Mouse (Mus musculus) heart, embryonic 16.5 days (tissue): ENCODE results near the gene Hoxb7. TPM values are rescaled to one million over a fixed set of nuclear protein-coding genes. Genes with fewer than 3 reads are reported as not detected.
A peak's percentile ranks its signal among the peaks of the same experiment; 100 is the strongest.

Experiments used
- ATAC-seq: fragments of 200-750 bp; cut with Nextera tagmentation; replicated peaks from 2 replicates; pipeline ENCODE4 v1.8.0; 2017; ENCODE audit warnings: moderate number of reproducible peaks; ENCODE audit not compliant: insufficient read depth, low FRiP score; ENCODE audit errors: extremely low read depth
- H3K27ac ChIP-seq: fragments of 300-500 bp; sonication (generic); 2 replicates; pipeline ENCODE4 v1.5.1; 2014; ENCODE audit warnings: mild to moderate bottlenecking, low read length, control low read depth, moderate library complexity
- H3K27me3 ChIP-seq: fragments of 300-500 bp; sonication (generic); 2 replicates; pipeline ENCODE4 v1.6.1; 2014; ENCODE audit warnings: low read length, mixed read lengths; ENCODE audit not compliant: control insufficient read depth, insufficient read depth
- H3K36me3 ChIP-seq: fragments of 300-500 bp; sonication (generic); 2 replicates; pipeline ENCODE4 v1.6.1; 2014; ENCODE audit not compliant: control insufficient read depth, insufficient read depth
- H3K4me1 ChIP-seq: fragments of 300-500 bp; sonication (generic); 2 replicates; pipeline ENCODE4 v1.6.1; 2014; ENCODE audit warnings: low read length, mixed read lengths; ENCODE audit not compliant: control insufficient read depth, insufficient read depth
- H3K4me2 ChIP-seq: fragments of 300-500 bp; sonication (generic); 2 replicates; pipeline ENCODE4 v1.6.1; 2014; ENCODE audit warnings: low read depth, mild to moderate bottlenecking, control low read depth, low read length
- H3K4me3 ChIP-seq: fragments of 300-500 bp; sonication (generic); 2 replicates; pipeline ENCODE4 v1.5.1; 2014; ENCODE audit warnings: mild to moderate bottlenecking, control low read depth, low read length
- H3K9ac ChIP-seq: fragments of 300-500 bp; sonication (generic); 2 replicates; pipeline ENCODE4 v1.6.1; 2014; ENCODE audit warnings: low read length, control low read depth
- H3K9me3 ChIP-seq: fragments of 300-500 bp; sonication (generic); replicated peaks from 2 replicates; pipeline ENCODE4 v1.6.1; 2016; ENCODE audit warnings: low read length; ENCODE audit not compliant: control insufficient read depth
- WGBS: fragments of 180-500 bp; shearing (Covaris S2); extraction: QIAGEN DNeasy Blood & Tissue Kit; methylation state at CpG from one replicate; pipeline ENCODE4 v1.1.7; 2014; 5-methylcytosine and 5-hydroxymethylcytosine counted together
- polyA plus RNA-seq: library from polyadenylated mRNA; unstranded; fragments of >200 nt; fragmentation: Nextera tagmentation; extraction: Ambion mirVana; gene quantifications from 2 replicates; pipeline ENCODE4 v1.2.1, GENCODE M21; 2015

The Hoxb7 gene
- polyA plus RNA-seq: 0.31 and 0.43 TPM in 2 replicates

DNA sequence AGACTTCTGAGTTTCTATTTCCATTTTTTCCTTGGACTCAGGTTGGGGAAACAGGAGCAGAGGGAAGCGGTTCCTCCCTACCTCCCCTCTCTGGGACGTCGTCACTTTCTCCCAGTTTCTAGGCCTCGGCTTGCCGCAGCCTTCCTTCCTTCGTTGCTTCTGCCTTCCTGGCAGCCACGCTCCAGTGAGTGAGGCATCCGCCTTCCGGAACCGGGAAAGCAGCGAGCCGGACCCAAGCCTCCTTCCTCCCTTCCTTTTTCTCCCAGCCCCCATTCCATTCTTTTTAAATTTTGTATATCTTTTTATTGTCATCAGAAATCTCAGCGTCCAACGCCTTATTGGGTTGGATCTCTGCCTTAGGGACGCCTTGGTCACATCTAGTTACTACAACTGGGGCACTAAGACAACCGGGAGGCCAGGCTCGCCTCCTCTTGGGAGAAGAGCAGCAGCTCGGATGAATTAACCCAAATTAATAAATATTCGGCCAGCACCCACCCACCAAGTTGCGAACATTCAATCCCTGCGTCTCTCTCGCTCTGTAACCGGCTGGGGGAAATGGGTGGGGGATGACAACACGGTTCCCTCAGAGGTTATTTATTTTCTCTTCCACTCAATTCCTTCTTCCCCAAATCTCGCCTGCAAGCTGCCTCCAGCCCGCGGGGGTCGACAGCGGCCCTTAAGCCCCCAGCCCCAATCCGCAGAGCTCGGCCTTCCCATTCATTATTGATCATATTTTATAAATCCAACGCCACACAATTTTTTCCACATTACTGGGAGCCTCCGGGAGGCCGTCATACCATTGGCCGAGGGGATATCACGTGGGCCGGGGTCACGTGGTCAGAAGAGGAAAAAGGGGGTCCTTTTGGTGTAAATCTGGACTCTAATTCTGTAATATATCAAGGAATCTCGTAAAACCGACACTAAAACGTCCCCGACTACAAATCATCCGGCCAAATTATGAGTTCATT is at the start of gene Hoxb7:
TSS of gene Hoxb7 (plus strand) at position 853 of the 968 bp plus-strand sequence.
- no peak for ATAC-seq
- H3K4me2 ChIP-seq: peak within 1 kb of the TSS; percentile 42
- H3K4me3 ChIP-seq: peak within 1 kb of the TSS; percentile 32
- WGBS: 2% methylated on average over 43 of the region's 43 CpGs
- no peaks in the 10 kb centered on the region for H3K36me3 ChIP-seq
- H3K27me3 ChIP-seq: peaks cover 89% of the 10 kb centered on the region
- no peak within 1 kb of the TSS for H3K9ac ChIP-seq
- H3K4me1 ChIP-seq: peaks cover 5% of the 10 kb centered on the region
- H3K9me3 ChIP-seq: no peaks in the 10 kb centered on the region
- no peak within 1 kb of the TSS for H3K27ac ChIP-seq

DNA sequence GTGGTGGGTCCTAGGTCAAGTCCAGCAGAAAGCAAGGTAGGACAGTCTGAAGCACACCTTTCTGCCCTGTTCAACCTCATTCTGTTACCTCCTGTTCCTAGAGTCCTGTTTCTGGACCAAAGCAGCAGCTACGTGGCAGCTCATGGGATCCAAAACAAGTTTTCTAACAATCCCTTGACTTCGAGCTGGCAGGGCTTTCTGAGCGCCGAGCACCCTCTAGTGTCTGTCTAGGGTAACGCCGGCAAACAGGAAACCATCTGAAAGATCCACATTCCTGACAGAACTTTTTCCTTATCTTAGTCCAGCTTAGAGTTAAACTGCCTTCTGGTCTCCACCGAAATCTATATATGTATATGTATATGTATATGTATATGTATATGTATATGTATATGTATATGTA is 46.2 kb upstream of the Hoxb7 start:
- 3% methylated on average over 7 of the region's 7 CpGs for WGBS
- Histone ChIP-seq H3K36me3 (no peaks in the 10 kb centered on the region), H3K27ac (no peak overlapping the region), H3K27me3 (peaks cover 35% of the 10 kb centered on the region), H3K4me1 (no peaks in the 10 kb centered on the region), H3K9me3 (0 out of 2 replicates have a peak, but pooled peaks cover 3% of the 10 kb centered on the region), H3K9ac (no peak overlapping the region), H3K4me2 (no peak overlapping the region), H3K4me3 (no peak overlapping the region)
- ATAC-seq: no peak

DNA sequence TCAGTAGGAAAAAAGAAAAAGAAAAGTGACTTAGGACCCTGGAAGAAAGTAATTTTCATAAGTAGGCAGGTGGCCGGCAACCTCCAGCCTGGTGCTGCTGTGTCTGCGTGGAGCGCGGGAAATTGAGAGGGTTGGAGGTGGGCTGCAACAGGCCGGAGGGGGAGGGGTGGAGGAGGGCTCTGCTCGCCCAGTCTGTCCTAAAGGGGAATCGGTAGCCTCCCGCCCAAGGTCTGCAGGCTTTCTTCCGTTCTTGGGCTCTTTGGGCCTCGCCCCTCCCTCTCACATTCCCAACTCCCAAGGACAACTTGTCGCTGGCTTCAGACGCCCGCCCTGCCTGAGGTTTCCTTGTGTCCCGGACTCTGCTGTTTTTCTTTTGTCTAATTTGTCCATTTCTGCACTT is 35.5 kb upstream of the Hoxb7 start:
- H3K9me3 ChIP-seq: peaks cover 10% of the 10 kb centered on the region
- H3K4me1 ChIP-seq: no peaks in the 10 kb centered on the region
- peaks cover 82% of the 10 kb centered on the region for H3K27me3 ChIP-seq
- under 1% methylated on average over 14 of the region's 14 CpGs for whole genome bisulfite sequencing
- ATAC-seq: no peak
- H3K27ac ChIP-seq: no peak overlapping the region
- no peak overlapping the region for H3K4me2 ChIP-seq
- no peaks in the 10 kb centered on the region for H3K36me3 ChIP-seq
- H3K4me3 ChIP-seq: no peak overlapping the region
- H3K9ac ChIP-seq: no peak overlapping the region

DNA sequence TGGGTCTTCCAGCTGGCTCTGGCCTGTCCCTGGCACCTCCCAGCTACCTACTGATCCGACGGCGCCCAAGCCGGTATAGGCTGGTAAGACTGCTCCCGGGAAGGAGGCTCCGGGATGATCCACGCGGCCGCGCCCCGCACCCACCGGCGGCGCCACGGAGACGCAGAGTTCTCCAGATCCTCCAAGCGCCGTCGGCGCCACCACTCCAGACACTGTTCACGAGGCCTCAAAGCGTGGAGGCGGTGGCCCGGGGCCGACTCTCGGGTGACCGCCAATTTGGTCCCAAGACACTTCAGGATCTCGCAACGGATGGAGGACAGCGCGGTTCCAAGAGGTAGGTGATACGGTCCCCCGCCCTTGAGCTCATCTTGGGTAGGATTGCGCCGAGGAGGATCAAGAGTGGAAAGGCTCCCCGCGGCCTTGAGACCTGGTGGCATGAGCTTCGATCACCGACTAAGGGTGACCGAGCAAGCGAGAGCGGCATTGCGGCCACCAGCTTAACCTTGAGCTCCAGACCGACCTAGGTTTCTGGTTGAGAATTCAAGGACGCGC is 34.9 kb upstream of the Hoxb7 start:
- no peak for ATAC-seq
- 2% methylated on average over 46 of the region's 46 CpGs for WGBS
- no peak overlapping the region for H3K27ac ChIP-seq
- H3K27me3 ChIP-seq: peaks cover 85% of the 10 kb centered on the region
- no peaks in the 10 kb centered on the region for H3K36me3 ChIP-seq
- H3K4me3 ChIP-seq: no peak overlapping the region
- H3K9ac ChIP-seq: no peak overlapping the region
- H3K4me2 ChIP-seq: no peak overlapping the region
- peaks cover 10% of the 10 kb centered on the region for H3K9me3 ChIP-seq
- H3K4me1 ChIP-seq: no peaks in the 10 kb centered on the region

DNA sequence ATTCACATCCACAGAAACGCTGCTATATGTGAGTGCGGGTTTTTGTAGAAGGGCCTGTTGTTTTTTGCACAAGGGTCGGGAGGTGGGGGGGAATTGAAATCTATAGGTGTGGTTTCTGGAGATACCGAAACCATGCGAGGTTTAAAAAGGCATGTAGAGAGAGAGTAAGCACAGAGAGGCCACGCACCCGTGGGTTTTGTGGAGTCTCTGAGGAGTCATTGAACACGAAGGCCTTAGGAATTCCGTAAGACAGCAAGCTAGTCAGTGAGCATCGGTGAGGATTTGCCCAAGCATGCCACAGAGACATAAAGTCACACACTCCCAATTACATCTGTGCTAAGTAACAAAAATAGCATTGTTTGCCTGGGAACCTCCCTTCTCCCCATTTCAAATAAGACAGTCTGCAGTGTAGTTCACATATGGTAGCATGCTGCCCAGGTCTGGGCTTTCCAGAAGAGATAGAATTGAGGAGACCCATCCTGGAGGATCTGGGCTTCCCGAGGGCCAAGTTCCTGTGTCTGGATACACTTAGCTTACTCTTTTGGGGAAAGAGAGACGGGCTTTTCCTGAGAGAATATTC is 33.8 kb upstream of the Hoxb7 start:
- ATAC-seq: no peak
- no peaks in the 10 kb centered on the region for H3K36me3 ChIP-seq
- H3K4me3 ChIP-seq: no peak overlapping the region
- H3K4me2 ChIP-seq: no peak overlapping the region
- H3K27ac ChIP-seq: no peak overlapping the region
- 6% methylated on average over 12 of the region's 12 CpGs for WGBS
- H3K9ac ChIP-seq: no peak overlapping the region
- H3K4me1 ChIP-seq: no peaks in the 10 kb centered on the region
- peaks cover 10% of the 10 kb centered on the region for H3K9me3 ChIP-seq
- H3K27me3 ChIP-seq: peaks cover 91% of the 10 kb centered on the region

DNA sequence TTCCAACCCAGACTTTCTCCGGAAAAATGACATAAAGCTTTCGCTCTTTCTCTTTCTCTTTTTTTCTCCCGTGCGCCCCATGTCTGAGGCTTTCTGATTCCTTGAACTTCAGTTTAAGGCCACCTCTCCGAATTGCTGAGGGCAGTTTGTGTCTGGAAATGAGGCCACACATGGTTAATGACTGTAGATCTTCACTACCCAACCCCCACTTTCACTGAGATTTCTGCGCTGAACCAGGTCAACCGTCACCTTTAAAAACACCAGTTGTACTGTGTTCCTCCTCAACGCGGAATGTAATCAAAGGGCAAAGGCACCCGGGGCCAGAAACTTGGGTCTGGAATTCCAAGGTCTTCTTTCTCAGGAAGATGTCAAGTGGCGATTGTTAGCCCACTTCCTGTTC is 32.2 kb upstream of the Hoxb7 start:
- WGBS: 1% methylated on average over 11 of the region's 11 CpGs
- Histone ChIP-seq H3K9me3 (peaks cover 10% of the 10 kb centered on the region), H3K4me2 (no peak overlapping the region), H3K9ac (no peak overlapping the region), H3K27me3 (peaks cover 98% of the 10 kb centered on the region), H3K4me1 (no peaks in the 10 kb centered on the region), H3K27ac (no peak overlapping the region), H3K4me3 (no peak overlapping the region), H3K36me3 (no peaks in the 10 kb centered on the region)
- ATAC-seq: no peak

DNA sequence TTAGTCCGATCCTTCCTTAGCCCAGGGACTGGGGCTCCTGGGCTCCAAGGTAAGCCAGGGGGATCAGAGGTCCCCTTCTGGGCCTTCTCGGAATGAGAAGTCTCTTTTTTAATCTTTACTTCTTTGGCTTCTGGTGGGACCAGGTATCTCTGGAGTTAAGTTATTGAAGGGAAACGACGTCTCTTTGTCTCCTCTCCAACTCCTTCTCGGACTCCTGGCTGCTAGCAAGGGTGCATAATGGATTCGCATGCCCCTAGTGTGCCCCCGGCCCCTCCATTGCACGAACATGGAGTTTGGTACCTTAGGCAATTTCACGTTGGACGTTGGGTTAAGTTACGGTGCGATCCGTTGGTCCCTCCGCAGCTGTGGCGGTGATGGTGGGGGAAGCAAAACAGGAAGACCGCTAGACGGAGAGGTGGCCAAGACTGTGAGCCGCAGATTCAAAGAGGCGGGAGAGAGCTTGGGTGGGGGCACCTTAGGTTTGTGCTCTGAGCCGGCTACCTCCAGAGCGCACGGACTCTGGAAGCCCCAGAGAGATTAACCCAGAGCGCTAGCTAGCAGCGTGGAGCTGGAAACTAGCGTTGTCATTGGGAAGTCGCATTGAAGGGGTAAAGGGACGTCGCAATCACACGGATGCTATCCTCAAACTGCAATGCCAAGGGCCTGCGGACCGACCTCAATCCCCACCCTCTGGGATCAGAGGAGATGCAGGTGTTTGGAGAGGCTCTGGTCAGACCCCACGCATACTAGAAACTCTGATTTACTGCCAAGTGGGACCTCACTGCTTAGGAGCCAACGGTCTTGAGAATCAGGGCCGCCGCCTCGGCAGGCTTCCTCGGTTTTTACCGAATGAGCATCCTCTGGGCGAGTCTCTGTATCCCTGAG is 31.1 kb upstream of the Hoxb7 start:
- WGBS: 2% methylated on average over 39 of the region's 39 CpGs
- no peaks in the 10 kb centered on the region for H3K36me3 ChIP-seq
- H3K27ac ChIP-seq: no peak overlapping the region
- peaks cover 98% of the 10 kb centered on the region for H3K27me3 ChIP-seq
- H3K4me3 ChIP-seq: no peak overlapping the region
- no peak overlapping the region for H3K4me2 ChIP-seq
- H3K9ac ChIP-seq: no peak overlapping the region
- H3K9me3 ChIP-seq: peaks cover 4% of the 10 kb centered on the region
- H3K4me1 ChIP-seq: no peaks in the 10 kb centered on the region
- ATAC-seq: no peak

DNA sequence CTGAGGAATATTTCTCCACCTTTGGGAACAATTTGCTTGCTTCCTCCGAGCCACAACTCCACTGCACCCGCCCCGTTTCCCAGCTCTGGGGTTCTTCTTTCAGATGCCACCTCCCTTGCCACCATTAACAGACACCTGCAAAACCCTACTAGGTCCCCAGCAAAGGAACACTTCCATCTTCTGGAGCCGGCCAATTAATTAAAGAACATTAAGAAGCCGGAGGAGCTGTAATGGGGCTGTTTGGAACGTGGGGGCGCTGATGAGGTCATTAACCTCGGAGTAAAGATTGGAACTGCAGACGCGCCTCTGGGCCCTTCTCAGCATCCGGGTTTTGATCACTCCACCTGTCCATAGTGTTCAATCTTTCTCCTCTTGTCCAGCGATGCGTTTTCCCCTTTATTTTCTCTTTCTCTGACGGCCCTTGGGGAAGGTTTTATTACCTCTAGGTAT is 30.4 kb upstream of the Hoxb7 start:
- Histone ChIP-seq H3K27me3 (peaks cover 98% of the 10 kb centered on the region), H3K4me2 (no peak overlapping the region), H3K36me3 (no peaks in the 10 kb centered on the region), H3K9me3 (no peaks in the 10 kb centered on the region), H3K4me1 (no peaks in the 10 kb centered on the region), H3K9ac (no peak overlapping the region), H3K4me3 (no peak overlapping the region), H3K27ac (no peak overlapping the region)
- 4% methylated on average over 14 of the region's 14 CpGs for WGBS
- ATAC-seq: no peak
